Mouse (Mus musculus): ENCODE results near the gene Myo1c.
A peak's percentile ranks its signal among the peaks of the same experiment; 100 is the strongest.

The Myo1c gene

DNA sequence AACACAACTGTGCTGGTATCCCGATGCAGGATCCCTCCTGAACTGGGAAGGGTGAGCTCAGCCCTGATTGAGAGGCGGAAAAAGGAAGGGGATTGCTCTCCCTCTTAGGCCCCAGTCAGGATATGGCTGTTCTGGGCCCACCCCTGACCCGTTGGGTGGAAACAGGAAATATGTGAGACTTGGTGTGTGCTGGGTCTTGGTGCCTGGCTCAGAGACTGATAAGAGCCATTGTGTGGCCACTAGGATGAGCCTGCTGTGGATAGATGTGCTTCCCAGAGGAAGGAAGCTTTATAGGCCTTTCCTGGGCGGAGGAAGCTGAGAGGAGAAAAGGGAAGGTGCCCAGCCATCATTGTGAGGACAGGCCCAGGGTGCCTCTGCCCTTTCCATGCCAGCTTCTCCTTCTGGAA lies 1.1 kb upstream of the Myo1c start:
- no peak for DNase-seq (ENCODE audit: low read depth)

DNA sequence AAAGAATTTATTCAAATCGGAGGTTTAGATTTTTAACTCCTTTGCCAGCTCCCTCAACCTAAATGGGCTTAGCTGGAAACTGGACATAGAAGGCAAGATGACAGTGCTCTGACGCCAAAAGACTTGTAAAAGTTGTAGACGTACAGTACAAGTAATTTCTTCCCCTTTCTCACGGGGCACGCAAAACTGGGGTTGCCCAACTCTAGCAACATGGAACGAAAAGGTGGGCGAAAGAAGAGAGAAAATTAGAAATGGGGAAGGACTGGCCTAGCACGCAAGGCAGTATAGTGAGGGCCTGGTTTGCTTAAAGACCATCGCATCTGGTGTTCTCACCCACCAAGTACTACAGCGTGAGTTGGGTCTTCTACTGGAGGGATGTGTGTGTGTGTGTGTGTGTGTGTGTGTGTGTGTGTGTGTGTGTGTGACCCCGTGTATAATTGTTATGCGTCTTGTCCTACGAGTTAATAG lies 688 bp downstream of the Myo1c start:
- no peak for DNase-seq (ENCODE audit: low read depth)

DNA sequence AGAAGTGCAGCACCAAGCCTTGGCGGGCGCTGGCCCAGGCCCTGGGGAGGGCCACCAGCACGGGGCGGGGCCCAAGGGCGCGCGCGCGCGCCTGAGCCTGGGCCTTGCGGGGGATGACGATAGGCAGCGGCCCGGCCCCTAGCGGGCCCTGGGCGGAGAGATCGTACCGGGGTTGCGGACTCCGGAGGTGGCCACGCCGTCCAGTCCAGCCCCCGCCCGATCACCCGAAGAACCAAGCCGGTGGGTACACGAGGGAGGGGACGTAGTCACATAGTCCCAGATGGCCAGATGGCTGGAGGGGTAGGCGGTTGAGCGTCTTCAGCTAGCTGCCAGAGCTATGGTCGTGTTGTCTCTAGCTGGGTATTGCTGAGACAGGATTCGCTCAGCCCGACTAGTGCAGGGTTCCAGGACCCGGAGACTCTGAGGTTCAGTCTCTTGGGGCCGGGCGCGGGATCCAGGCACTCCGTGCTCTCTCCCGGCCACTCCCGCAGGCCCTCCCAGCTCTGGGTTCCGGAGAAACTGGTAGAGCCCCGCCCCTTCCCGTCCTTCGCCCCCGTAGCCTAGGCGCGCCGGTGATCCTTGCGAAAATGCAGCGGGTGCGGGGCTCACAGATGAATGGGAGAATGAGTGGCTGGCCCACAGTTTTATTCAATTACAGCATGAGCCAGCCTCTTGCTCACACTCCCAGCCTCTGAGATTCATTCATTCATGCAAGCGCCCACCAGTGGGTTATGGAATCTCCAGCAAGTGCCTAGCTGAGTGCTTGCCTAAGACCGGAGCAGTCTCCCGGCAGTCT lies 1.3 kb downstream of the Myo1c start:
- peak; percentile 65 for DNase-seq (ENCODE audit: low read depth)

DNA sequence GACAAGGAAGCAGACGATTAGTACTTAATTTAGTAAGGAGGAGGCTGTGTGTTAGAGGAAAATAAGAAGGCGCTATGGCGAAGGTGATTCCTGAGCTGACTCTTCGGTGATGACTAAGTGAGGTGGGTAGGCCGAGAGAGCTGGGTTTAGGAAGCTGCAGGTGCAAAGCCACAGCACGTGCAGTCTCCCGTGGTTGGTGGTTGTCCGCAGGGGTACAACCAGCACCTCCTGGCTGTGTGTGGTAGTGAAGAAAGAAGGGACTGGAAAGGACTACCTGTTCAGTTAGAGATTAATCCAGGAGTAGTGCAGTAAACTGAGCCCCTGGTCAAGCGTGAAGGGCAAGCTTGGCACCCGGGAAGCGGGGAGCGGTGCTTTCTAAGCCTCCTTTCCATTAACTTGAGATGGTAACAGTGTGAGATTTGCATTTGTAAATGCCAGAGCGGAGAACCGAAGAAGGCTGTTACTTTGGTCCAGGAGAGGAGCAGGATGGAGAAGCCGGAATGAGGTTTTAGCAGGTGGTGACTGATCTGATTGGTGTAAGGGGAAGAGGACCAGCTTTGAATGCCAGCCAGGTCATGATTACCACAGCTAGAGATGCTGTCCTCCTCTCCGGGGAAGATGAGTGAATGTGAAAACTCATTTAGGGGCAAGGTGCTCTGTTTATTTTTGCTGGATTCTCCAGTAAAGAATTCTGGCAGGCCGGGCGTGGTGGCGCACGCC lies 2.1 kb downstream of the Myo1c start:
- no peak for DNase-seq (ENCODE audit: low read depth)

DNA sequence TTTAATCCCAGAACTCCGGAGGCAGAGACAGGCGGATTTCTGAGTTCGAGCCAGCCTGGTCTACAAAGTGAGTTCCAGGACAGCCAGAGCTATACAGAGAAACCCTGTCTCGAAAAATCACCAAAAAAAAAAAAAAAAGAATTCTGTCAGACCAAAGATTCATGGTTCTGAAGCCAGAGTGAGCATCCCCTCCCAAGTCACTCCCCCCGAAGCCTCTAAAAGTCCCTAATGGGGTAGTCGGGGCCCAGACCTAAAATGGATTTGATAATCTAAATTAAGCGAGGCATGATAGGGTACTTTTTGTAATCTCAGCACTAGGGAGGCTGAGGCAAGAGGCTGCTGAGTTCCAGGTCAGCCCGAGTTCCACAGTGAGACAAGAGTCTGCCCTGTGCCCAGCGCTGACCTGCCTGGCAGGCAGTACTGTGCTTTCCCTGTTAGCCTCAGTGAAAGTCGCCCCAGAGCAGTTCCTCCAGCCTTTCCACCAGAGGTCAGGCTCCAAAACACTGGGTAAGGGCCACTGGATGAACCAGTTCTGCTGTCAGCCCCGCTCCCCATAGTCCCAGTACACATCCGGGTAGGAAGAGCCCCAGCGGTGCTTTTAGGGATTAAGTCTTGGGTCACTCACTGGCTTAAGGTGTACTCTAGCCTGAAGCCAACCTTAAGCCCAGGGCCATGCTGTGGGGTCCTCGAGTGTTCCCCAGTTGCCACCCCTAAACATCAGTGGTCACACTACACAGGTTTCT lies 2.8 kb downstream of the Myo1c start:
- DNase-seq (ENCODE audit: low read depth), result no peak

DNA sequence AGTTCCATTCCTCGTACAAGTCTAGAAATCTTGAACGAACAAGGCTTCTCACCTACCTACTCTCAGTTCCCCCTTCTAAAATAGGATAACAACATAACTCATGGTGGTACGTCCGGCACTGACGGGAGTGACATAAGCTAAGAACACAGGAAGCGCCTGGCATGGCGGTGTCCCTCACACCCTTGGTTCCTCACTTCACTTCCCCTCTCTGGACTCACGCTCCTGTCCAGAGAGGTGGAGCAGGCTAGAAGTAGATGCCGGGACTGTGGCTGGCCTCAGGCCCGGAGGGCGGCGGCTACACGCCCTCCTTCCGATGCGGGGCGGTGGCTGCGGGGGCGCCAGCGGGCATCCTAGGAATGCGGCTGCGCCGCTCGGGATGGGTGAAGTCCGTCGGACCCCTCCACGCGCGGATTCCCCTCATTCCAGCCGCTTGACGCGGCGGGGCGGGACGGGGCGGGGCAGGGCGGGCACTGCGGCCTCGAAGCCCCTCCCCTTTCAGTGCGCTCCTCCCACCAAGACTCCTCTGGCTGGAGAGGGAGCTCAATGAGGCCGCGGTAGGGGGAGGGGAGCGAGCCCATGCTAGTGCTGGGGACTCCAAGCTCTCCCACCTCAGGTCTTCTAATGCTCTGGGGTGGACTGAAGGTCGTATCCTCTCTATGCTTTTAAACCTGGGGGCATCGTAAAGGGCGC lies 3.6 kb downstream of the Myo1c start:
- peak; percentile 83 for DNase-seq (ENCODE audit: low read depth)

DNA sequence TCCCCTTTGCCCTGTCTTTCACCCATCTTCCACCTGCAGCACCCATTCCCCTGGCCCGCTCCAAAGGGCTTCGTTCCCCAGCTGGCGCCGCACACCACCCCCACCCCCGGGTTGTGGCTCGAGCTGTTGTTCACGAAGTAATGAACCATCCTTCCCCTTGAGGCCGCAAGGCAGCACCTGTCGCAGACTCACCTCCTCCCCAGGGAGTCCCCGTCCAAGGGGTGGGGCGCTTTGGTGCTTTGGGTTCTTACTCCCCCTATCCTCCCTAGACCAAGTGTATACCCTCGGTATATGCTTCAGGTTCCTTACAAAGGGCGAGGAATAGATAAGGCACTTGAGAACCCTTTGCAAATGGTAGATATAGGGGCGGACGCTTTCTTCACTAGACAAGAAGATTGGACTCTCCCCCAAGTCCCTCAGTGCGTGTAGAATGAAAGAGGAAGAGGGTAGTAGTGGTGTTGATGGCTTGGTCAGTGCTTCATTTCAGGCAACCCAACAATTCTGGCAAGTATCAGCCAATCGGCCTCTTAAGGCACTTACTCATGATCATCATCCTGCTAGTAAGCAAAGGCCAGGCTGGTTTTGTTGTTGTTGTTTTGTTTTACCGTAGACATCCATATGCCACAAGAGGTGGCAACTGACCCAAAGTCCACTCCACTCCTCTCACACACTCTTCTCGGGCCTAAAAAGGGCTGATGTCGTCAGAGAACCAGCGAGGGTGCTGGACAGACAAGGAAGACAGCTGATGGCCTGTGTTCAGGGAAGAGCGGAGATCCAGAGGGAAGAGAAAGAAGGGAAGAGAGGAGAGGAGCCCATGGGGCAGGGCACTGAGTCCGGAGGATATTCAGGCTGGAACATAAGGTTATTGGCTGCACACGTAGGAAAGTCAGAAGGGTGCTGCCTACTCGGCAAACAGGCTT lies 4.4 kb downstream of the Myo1c start:
- DNase-seq (ENCODE audit: low read depth), result peak; percentile 75

- peak; percentile 45 for DNase-seq (ENCODE audit: low read depth)
Observed at GRCm38 (mm10) chr11:75655621-75656545, 5.6 kb downstream of the Myo1c start.

DNA sequence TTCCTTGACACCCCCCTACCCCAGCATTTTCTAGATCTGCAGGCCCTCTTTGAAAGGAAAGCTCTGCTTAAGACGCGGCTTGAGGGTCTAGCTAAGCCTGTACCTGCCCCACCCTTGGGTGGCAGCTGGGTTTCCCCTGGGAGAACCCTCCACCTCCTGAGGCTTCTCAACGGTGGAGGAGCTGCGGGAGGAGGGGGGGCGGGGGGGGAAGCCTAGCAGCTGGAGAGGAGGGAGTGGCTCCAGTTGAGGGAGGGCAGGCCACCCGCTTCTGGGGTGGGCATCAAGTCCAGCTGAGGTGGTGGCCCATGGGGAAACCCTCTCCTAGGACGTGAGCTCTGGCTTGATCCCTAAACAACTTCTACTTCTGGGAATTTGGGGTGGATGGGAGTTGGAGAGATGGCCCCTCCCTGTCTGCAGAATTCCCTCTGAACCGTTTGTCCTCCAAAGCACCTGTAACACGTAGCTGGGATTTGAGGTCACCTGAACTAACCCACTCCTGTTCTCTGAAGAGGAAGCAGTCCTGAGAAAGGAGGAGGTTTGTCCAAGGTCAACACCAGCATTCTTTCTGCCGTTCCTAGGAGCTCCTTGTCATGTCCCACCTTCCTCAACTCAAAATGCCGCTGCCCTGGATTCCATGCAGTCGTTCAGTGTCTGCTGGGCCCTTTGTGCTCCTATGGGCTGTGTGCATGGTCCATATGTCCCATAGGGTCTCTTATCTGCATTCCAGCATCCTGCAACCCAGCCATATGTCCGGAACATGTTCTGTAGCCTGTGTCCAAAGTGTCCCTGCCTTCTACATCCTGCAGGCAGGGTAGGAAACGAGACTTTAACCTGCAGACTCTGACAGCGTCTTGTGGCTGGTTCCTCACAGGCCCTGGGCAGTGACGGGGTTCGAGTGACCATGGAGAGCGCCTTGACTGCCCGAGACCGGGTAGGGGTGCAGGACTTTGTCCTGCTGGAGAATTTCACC lies 6.6 kb downstream of the Myo1c start:
- DNase-seq (ENCODE audit: low read depth), result no peak

GRCm38 (mm10) chr11:75657841-75658240 lies 7.5 kb downstream of the Myo1c start:
- DNase-seq (ENCODE audit: low read depth), result no peak

GRCm38 (mm10) chr11:75658311-75658710 lies 8.0 kb downstream of the Myo1c start:
- no peak for DNase-seq (ENCODE audit: low read depth)

GRCm38 (mm10) chr11:75658996-75659750 lies 8.9 kb downstream of the Myo1c start:
- no peak for DNase-seq (ENCODE audit: low read depth)

GRCm38 (mm10) chr11:75660081-75660590 lies 9.8 kb downstream of the Myo1c start:
- DNase-seq (ENCODE audit: low read depth), result no peak

DNA sequence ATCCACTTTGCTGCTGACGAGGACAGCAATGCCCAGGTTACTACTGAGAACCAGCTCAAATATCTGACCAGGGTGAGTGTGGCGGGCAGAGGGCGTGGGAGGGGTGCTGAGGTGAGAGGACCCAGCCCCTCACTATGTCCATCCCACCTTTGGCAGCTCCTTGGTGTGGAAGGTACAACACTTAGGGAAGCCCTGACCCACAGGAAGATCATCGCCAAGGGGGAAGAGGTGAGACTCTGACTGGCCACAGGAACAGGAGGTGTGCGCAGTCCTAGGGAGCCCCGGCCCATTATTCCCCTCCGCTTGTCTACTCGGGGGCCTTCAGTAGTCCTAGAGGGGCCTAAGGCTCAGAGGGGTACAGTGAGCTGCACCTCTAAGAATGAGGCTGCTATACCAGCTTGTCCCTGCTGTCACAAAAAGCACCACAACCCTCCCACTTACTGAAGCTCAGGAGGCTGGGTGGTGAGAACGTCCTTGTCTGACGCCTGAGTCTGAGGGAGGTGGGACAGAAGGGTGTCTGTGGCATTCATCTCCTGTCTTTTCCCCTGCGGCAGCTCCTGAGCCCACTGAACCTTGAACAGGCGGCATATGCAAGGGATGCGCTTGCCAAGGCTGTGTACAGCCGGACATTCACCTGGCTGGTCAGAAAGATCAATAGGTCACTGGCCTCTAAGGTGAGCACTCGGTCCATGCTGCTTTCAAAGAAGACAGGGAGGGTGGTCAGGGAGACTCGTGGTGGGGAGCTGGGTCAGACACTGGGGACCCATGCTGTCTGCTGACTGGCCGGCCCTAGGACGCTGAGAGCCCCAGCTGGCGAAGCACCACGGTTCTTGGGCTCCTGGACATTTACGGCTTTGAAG lies 10.9 kb downstream of the Myo1c start:
- no peak for DNase-seq (ENCODE audit: low read depth)

DNA sequence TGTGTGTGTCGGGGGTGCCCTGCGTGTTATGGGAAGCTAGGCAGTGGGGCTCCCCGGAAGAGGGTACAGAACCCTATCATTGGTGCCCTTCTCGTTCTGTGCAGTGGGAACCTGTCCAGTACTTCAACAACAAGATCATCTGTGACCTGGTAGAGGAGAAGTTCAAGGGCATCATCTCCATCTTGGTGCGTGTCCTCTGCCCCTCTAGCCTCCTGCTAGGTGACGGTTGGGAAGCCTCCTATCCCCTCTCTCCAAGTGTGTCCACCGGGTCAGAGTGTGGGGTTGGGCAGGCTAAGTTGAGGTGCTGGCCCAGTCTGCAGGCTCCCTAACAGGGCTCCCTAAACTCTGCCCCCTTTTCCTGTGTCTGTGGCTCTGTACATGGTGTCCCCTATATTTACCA lies 11.8 kb downstream of the Myo1c start:
- no peak for DNase-seq (ENCODE audit: low read depth)

- DNase-seq (ENCODE audit: low read depth), result no peak
Observed at GRCm38 (mm10) chr11:75666296-75666695, 16.0 kb downstream of the Myo1c start.

DNA sequence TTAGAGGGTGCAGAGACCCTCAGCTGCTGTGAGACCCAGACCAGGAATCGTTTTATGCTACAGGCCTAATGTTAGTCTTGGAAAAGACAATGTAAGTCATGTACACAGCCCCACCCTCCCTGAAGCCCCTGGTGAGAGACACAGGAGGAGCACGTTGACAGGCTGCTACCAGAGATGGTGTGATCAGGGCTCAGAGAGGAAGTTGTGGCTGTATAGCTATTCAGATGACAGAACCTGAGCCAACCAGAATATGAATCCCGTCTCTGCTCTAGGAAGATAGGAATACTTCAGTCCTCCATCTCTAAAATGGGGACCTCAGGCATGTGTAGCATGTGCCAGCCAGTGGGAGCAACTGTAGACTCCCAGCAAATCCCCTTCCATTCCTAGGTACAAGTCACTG lies 18.3 kb downstream of the Myo1c start:
- DNase-seq (ENCODE audit: low read depth), result no peak
